Mouse (Mus musculus) Patski (cell line): ENCODE results near the gene Pla2g4f. TPM values are rescaled to one million over a fixed set of nuclear protein-coding genes. Genes with fewer than 3 reads are reported as not detected.

Experiments
- ATAC-seq: fragments of 100-300 bp; one replicate; pipeline ENCODE4 v1.8.0; 2021
- CTCF ChIA-PET: fragments of 350-600 bp; sonication (Branson Sonifier 250); formaldehyde crosslinking; loops from one replicate; lab custom pipeline; 2022; ENCODE audit warnings: inconsistent platforms; lab: Charles Lee
- POLR2A ChIA-PET: fragments of 350-600 bp; sonication (Branson Sonifier 250); formaldehyde crosslinking; loops from one replicate; lab custom pipeline; 2022; ENCODE audit warnings: antibody characterized with exemption, inconsistent platforms; lab: Charles Lee
- DNase-seq: peaks from one replicate; pipeline ENCODE4 v3.0.0-alpha.2; 2011; ENCODE audit warnings: low read depth, low spot score
- H3K27me3 ChIP-seq: fragments of 371-371 bp; one replicate; pipeline ENCODE4 v1.5.1; 2021
- CTCF ChIP-seq: fragments of 100-300 bp; IDR thresholded peaks from one replicate; pipeline ENCODE4 v1.5.1; 2021
- in situ Hi-C: fragments of 300-500 bp; cut with MboI; formaldehyde crosslinking; loops from 3 replicates; pipeline ENCODE4 v1.11.1; 2018; ENCODE audit warnings: low pct_unique_long_range_greater_than_20kb, mixed read lengths
- polyA plus RNA-seq: library from polyadenylated mRNA; unstranded; gene quantifications from one replicate; pipeline ENCODE4 v1.2.3, GENCODE M21; 2021

Pla2g4f gene
- polyA plus RNA-seq, 1 experiment from 2014 or later, result not detected

GRCm38 (mm10) chr2:120281221-120281620 is 32.7 kb downstream of the Pla2g4f start:
- no peak for ATAC-seq
- ChIA-PET POLR2A (no interaction called here), CTCF (interaction anchor here (1.0 to 1.5 kb wide), 2 partner anchors 37 to 108 kb away, joined by 4 to 6 read pairs; partner anchors contain the start of gene Pla2g4e)
- DNase-seq, result no peak
- in situ Hi-C loops, result loop anchor here (5.0 kb wide), 2 partner anchors 104 to 199 kb away; no protein-coding TSS in a partner anchor
- TF ChIP-seq CTCF, result no peak
- H3K27me3 ChIP-seq, result peaks cover 13% of the 10 kb centered on the region

GRCm38 (mm10) chr2:120279961-120280360 is 34.0 kb downstream of the Pla2g4f start:
- TF ChIP-seq CTCF, result peak; percentile 90
- ChIA-PET CTCF (interaction anchor here (0.8 to 1.6 kb wide), 3 partner anchors 15 to 52 kb away, joined by 3 to 6 read pairs (median 3); partner anchors contain the start of gene Pla2g4e), POLR2A (interaction anchor here (0.6 kb wide), 1 partner anchor 796 kb away, joined by 8 read pairs; no protein-coding TSS in a partner anchor)
- in situ Hi-C loops, result loop anchor here (5.0 kb wide), 2 partner anchors 103 to 198 kb away; no protein-coding TSS in a partner anchor
- ATAC-seq (no peak), DNase-seq (peak; percentile 6)
- peaks cover 19% of the 10 kb centered on the region for H3K27me3 ChIP-seq

- ATAC-seq, result no peak
- peaks cover 22% of the 10 kb centered on the region for H3K27me3 ChIP-seq
- DNase-seq, result no peak
- no peak for TF ChIP-seq CTCF
- POLR2A ChIA-PET, result no interaction called here
- in situ Hi-C loops, result no loop called here
- CTCF ChIA-PET, result no interaction called here
Measured at GRCm38 (mm10) chr2:120276951-120277350, 37.0 kb downstream of the Pla2g4f start.

- DNase-seq, result no peak
- CTCF ChIA-PET, result interaction anchor here (0.9 kb wide), 1 partner anchor 106 kb away, joined by 3 read pairs; no protein-coding TSS in a partner anchor
- POLR2A ChIA-PET, result no interaction called here
- in situ Hi-C loops, result no loop called here
- no peak for TF ChIP-seq CTCF
- H3K27me3 ChIP-seq, result peaks cover 47% of the 10 kb centered on the region
- no peak for ATAC-seq
Measured at GRCm38 (mm10) chr2:120268635-120269034, 45.3 kb downstream of the Pla2g4f start.

GRCm38 (mm10) chr2:120265523-120265922 is 48.4 kb downstream of the Pla2g4f start:
- DNase-seq (no peak), ATAC-seq (no peak)
- ChIA-PET POLR2A (no interaction called here), CTCF (no interaction called here)
- in situ Hi-C loops, result no loop called here
- TF ChIP-seq CTCF, result peak; percentile 41
- peaks cover 44% of the 10 kb centered on the region for H3K27me3 ChIP-seq

GRCm38 (mm10) chr2:120264858-120265257 is 49.1 kb downstream of the Pla2g4f start:
- CTCF ChIA-PET, result no interaction called here
- in situ Hi-C loops, result no loop called here

GRCm38 (mm10) chr2:120262876-120263275 is 51.1 kb downstream of the Pla2g4f start:
- ATAC-seq (no peak), DNase-seq (no peak)
- peaks cover 23% of the 10 kb centered on the region for H3K27me3 ChIP-seq
- no peak for TF ChIP-seq CTCF
- in situ Hi-C loops, result no loop called here
- CTCF ChIA-PET, result no interaction called here
- POLR2A ChIA-PET, result no interaction called here

More at GRCm38 (mm10) chr2:120264858-120265257, 49.1 kb downstream of the Pla2g4f start:
- TF ChIP-seq CTCF, result no peak
- H3K27me3 ChIP-seq, result peaks cover 42% of the 10 kb centered on the region
- ATAC-seq (no peak), DNase-seq (no peak)
- POLR2A ChIA-PET, result no interaction called here

GRCm38 (mm10) chr2:120261346-120261745 is 52.6 kb downstream of the Pla2g4f start:
- ATAC-seq (no peak), DNase-seq (no peak)
- in situ Hi-C loops, result no loop called here
- ChIA-PET POLR2A (no interaction called here), CTCF (no interaction called here)
- H3K27me3 ChIP-seq, result peaks cover 19% of the 10 kb centered on the region
- TF ChIP-seq CTCF, result no peak

GRCm38 (mm10) chr2:120256259-120256658 is 57.7 kb downstream of the Pla2g4f start:
- in situ Hi-C loops, result no loop called here
- peaks cover 3% of the 10 kb centered on the region for H3K27me3 ChIP-seq
- DNase-seq, result no peak
- ATAC-seq, result no peak
- CTCF ChIA-PET, result no interaction called here
- POLR2A ChIA-PET, result no interaction called here
- TF ChIP-seq CTCF, result no peak

GRCm38 (mm10) chr2:120252644-120253043 is 61.3 kb downstream of the Pla2g4f start:
- DNase-seq (no peak), ATAC-seq (no peak)
- H3K27me3 ChIP-seq, result no peaks in the 10 kb centered on the region
- POLR2A ChIA-PET, result no interaction called here
- CTCF ChIA-PET, result no interaction called here
- TF ChIP-seq CTCF, result no peak
- in situ Hi-C loops, result no loop called here

Other genes with a start within 250 kb of the Pla2g4f start
- 69.6 TPM for gene Ehd4, start 159.6 kb downstream of the Pla2g4f start, polyA plus RNA-seq
- gene Pla2g4e, start 68.8 kb downstream of the Pla2g4f start, polyA plus RNA-seq, result 0.01 TPM
- not detected for gene Pla2g4d, start 25.0 kb downstream of the Pla2g4f start, polyA plus RNA-seq
- 30.5 TPM for gene Vps39, start 39.0 kb upstream of the Pla2g4f start, polyA plus RNA-seq
- 23.3 TPM for gene Ganc, start 89.7 kb upstream of the Pla2g4f start, polyA plus RNA-seq
- 33.7 TPM for gene Tmem87a, start 89.9 kb upstream of the Pla2g4f start, polyA plus RNA-seq
- gene Capn3, start 141.9 kb upstream of the Pla2g4f start, polyA plus RNA-seq, result not detected
- 101 TPM for gene Zfp106, start 249.7 kb upstream of the Pla2g4f start, polyA plus RNA-seq